Mouse (Mus musculus) embryonic facial prominence, embryonic 12.5 days (tissue): ENCODE data around the gene Igf2r. TPM values are rescaled to one million over a fixed set of nuclear protein-coding genes. Genes with fewer than 3 reads are reported as not detected.

ENCODE experiments used
- ATAC-seq: fragments of 200-750 bp; cut with Nextera tagmentation; 2 replicates; pipeline ENCODE4 v1.8.0; 2017; ENCODE audit not compliant: insufficient number of reproducible peaks, insufficient read depth, low FRiP score, low TSS enrichment
- H3K27ac ChIP-seq: fragments of 300-500 bp; sonication (generic); 2 replicates; pipeline ENCODE4 v1.5.1; 2016; ENCODE audit warnings: mild to moderate bottlenecking
- H3K27me3 ChIP-seq: fragments of 300-500 bp; sonication (generic); 2 replicates; pipeline ENCODE4 v1.6.1; 2016; ENCODE audit warnings: mild to moderate bottlenecking, moderate library complexity
- H3K36me3 ChIP-seq: fragments of 300-500 bp; sonication (generic); 2 replicates; pipeline ENCODE4 v1.6.1; 2016; ENCODE audit warnings: mild to moderate bottlenecking
- H3K4me1 ChIP-seq: fragments of 300-500 bp; sonication (generic); 2 replicates; pipeline ENCODE4 v1.6.1; 2016
- H3K4me2 ChIP-seq: fragments of 300-500 bp; sonication (generic); replicated peaks from 2 replicates; pipeline ENCODE4 v1.6.1; 2016; ENCODE audit warnings: mild to moderate bottlenecking, moderate library complexity
- H3K4me3 ChIP-seq: fragments of 300-500 bp; sonication (generic); 2 replicates; pipeline ENCODE4 v1.5.1; 2016; ENCODE audit warnings: mild to moderate bottlenecking
- H3K9ac ChIP-seq: fragments of 300-500 bp; sonication (generic); 2 replicates; pipeline ENCODE4 v1.6.1; 2016; ENCODE audit warnings: mild to moderate bottlenecking, moderate library complexity
- H3K9me3 ChIP-seq: fragments of 300-500 bp; sonication (generic); 2 replicates; pipeline ENCODE4 v1.6.1; 2016; ENCODE audit warnings: mild to moderate bottlenecking, moderate library complexity
- WGBS: fragments of 180-500 bp; shearing (Covaris S2); methylation state at CpG from one replicate; pipeline ENCODE4 v1.1.7; 2016; 5-methylcytosine and 5-hydroxymethylcytosine counted together
- polyA plus RNA-seq: library from polyadenylated mRNA; unstranded; fragments of >200 nt; fragmentation: Nextera tagmentation; extraction: Ambion mirVana; gene quantifications from 2 replicates; pipeline ENCODE4 v1.2.1, GENCODE M21; 2016

Gene Igf2r
- polyA plus RNA-seq, 1 experiment from 2014 or later = 37.1 TPM

GRCm38 (mm10) chr17:12724767-12725744 is 44.4 kb downstream of the Igf2r start:
- 37% methylated on average over 6 of the region's 6 CpGs for WGBS
- H3K27ac ChIP-seq = peak overlapping the region; percentile 89
- H3K4me3 ChIP-seq = no peak overlapping the region
- no peak overlapping the region for H3K4me2 ChIP-seq
- H3K9ac ChIP-seq = no peak overlapping the region
- ATAC-seq = peak; percentile 63; the same call in 1 of the 2 replicates
- no peaks in the 10 kb centered on the region for H3K27me3 ChIP-seq
- H3K9me3 ChIP-seq = no peaks in the 10 kb centered on the region
- H3K4me1 ChIP-seq = peaks cover 44% of the 10 kb centered on the region
- peaks cover 24% of the 10 kb centered on the region for H3K36me3 ChIP-seq

GRCm38 (mm10) chr17:12723986-12724766 is 45.3 kb downstream of the Igf2r start:
- WGBS = 74% methylated on average over 5 of the region's 5 CpGs
- H3K9ac ChIP-seq = no peak overlapping the region

GRCm38 (mm10) chr17:12722622-12723021 is 46.8 kb downstream of the Igf2r start:
- H3K36me3 ChIP-seq = peaks cover 33% of the 10 kb centered on the region
- H3K4me3 ChIP-seq = no peak overlapping the region
- no peaks in the 10 kb centered on the region for H3K27me3 ChIP-seq
- WGBS = 27% methylated on average over 8 of the region's 8 CpGs
- 0 out of 2 replicates have a peak, but pooled peaks have one; percentile 25 for ATAC-seq
- no peak overlapping the region for H3K9ac ChIP-seq
- no peak overlapping the region for H3K4me2 ChIP-seq
- peak overlapping the region; percentile 54; the same call in 1 of the 2 replicates for H3K27ac ChIP-seq
- H3K4me1 ChIP-seq = peaks cover 44% of the 10 kb centered on the region
- H3K9me3 ChIP-seq = no peaks in the 10 kb centered on the region

More at GRCm38 (mm10) chr17:12723986-12724766, 45.3 kb downstream of the Igf2r start:
- Histone ChIP-seq H3K27me3 (no peaks in the 10 kb centered on the region), H3K9me3 (no peaks in the 10 kb centered on the region), H3K4me1 (peaks cover 44% of the 10 kb centered on the region), H3K27ac (peak overlapping the region; percentile 89), H3K36me3 (peaks cover 25% of the 10 kb centered on the region), H3K4me2 (no peak overlapping the region), H3K4me3 (no peak overlapping the region)
- ATAC-seq = no peak

GRCm38 (mm10) chr17:12721118-12721886 is 48.2 kb downstream of the Igf2r start:
- Histone ChIP-seq H3K9me3 (no peaks in the 10 kb centered on the region), H3K9ac (no peak overlapping the region), H3K27me3 (no peaks in the 10 kb centered on the region), H3K36me3 (peaks cover 46% of the 10 kb centered on the region), H3K4me1 (peaks cover 37% of the 10 kb centered on the region), H3K4me2 (no peak overlapping the region), H3K4me3 (no peak overlapping the region), H3K27ac (no peak overlapping the region)
- 87% methylated on average over 5 of the region's 5 CpGs for WGBS
- ATAC-seq = no peak

- no peak for ATAC-seq
- Histone ChIP-seq H3K4me1 (peaks cover 8% of the 10 kb centered on the region), H3K27me3 (no peaks in the 10 kb centered on the region), H3K9ac (no peak overlapping the region), H3K4me3 (no peak overlapping the region), H3K36me3 (peaks cover 69% of the 10 kb centered on the region), H3K27ac (no peak overlapping the region), H3K4me2 (no peak overlapping the region), H3K9me3 (no peaks in the 10 kb centered on the region)
- 65% methylated on average over 7 of the region's 7 CpGs for WGBS
Observed at GRCm38 (mm10) chr17:12718251-12718650, 51.2 kb downstream of the Igf2r start.

GRCm38 (mm10) chr17:12717445-12717844 is 52.0 kb downstream of the Igf2r start:
- Histone ChIP-seq H3K9me3 (no peaks in the 10 kb centered on the region), H3K4me2 (no peak overlapping the region), H3K36me3 (peaks cover 71% of the 10 kb centered on the region), H3K27me3 (no peaks in the 10 kb centered on the region), H3K4me3 (no peak overlapping the region), H3K27ac (0 out of 2 replicates have a peak overlapping the region, but pooled peaks have one; percentile 38), H3K9ac (no peak overlapping the region), H3K4me1 (peaks cover 4% of the 10 kb centered on the region)
- no peak for ATAC-seq
- 88% methylated on average over 4 of the region's 4 CpGs for WGBS

- 81% methylated on average over 1 of the region's 1 CpGs for WGBS
- no peaks in the 10 kb centered on the region for H3K9me3 ChIP-seq
- no peaks in the 10 kb centered on the region for H3K27me3 ChIP-seq
- H3K4me3 ChIP-seq = no peak overlapping the region
- no peak overlapping the region for H3K9ac ChIP-seq
- no peak overlapping the region for H3K27ac ChIP-seq
- ATAC-seq = no peak
- H3K4me1 ChIP-seq = no peaks in the 10 kb centered on the region
- H3K4me2 ChIP-seq = no peak overlapping the region
- peaks cover 83% of the 10 kb centered on the region for H3K36me3 ChIP-seq
Observed at GRCm38 (mm10) chr17:12715032-12715431, 54.4 kb downstream of the Igf2r start.

GRCm38 (mm10) chr17:12714080-12714561 is 55.3 kb downstream of the Igf2r start:
- Histone ChIP-seq H3K4me1 (no peaks in the 10 kb centered on the region), H3K27ac (no peak overlapping the region), H3K36me3 (peaks cover 79% of the 10 kb centered on the region), H3K9me3 (no peaks in the 10 kb centered on the region), H3K9ac (no peak overlapping the region), H3K4me2 (no peak overlapping the region), H3K4me3 (no peak overlapping the region), H3K27me3 (no peaks in the 10 kb centered on the region)
- no peak for ATAC-seq
- WGBS = 82% methylated on average over 5 of the region's 5 CpGs

- Histone ChIP-seq H3K36me3 (peaks cover 82% of the 10 kb centered on the region), H3K27ac (no peak overlapping the region), H3K9ac (no peak overlapping the region), H3K4me1 (no peaks in the 10 kb centered on the region), H3K4me2 (no peak overlapping the region), H3K4me3 (no peak overlapping the region), H3K9me3 (no peaks in the 10 kb centered on the region), H3K27me3 (no peaks in the 10 kb centered on the region)
- ATAC-seq = no peak
- 77% methylated on average over 3 of the region's 3 CpGs for WGBS
Observed at GRCm38 (mm10) chr17:12712993-12713392, 56.5 kb downstream of the Igf2r start.

GRCm38 (mm10) chr17:12712191-12712590 is 57.3 kb downstream of the Igf2r start:
- H3K36me3 ChIP-seq = peaks cover 79% of the 10 kb centered on the region
- no peak overlapping the region for H3K9ac ChIP-seq
- H3K9me3 ChIP-seq = no peaks in the 10 kb centered on the region
- no peak for ATAC-seq
- no peak overlapping the region for H3K27ac ChIP-seq
- no peaks in the 10 kb centered on the region for H3K4me1 ChIP-seq
- H3K4me2 ChIP-seq = no peak overlapping the region
- H3K4me3 ChIP-seq = no peak overlapping the region
- no peaks in the 10 kb centered on the region for H3K27me3 ChIP-seq

GRCm38 (mm10) chr17:12710976-12711375 is 58.5 kb downstream of the Igf2r start:
- no peaks in the 10 kb centered on the region; the same call in 1 of the 2 replicates for H3K4me1 ChIP-seq
- H3K4me2 ChIP-seq = no peak overlapping the region
- no peak overlapping the region for H3K27ac ChIP-seq
- H3K4me3 ChIP-seq = no peak overlapping the region
- peaks cover 77% of the 10 kb centered on the region for H3K36me3 ChIP-seq
- H3K27me3 ChIP-seq = no peaks in the 10 kb centered on the region
- ATAC-seq = no peak
- WGBS = 92% methylated on average over 2 of the region's 2 CpGs
- no peaks in the 10 kb centered on the region for H3K9me3 ChIP-seq
- no peak overlapping the region for H3K9ac ChIP-seq
